Mouse (Mus musculus) midbrain, embryonic 16.5 days (tissue): ENCODE results near the gene Bud31. TPM values are rescaled to one million over a fixed set of nuclear protein-coding genes. Genes with fewer than 3 reads are reported as not detected.

Experiments used
- polyA plus RNA-seq: library from polyadenylated mRNA; unstranded; fragments of >200 nt; fragmentation: Nextera tagmentation; extraction: Ambion mirVana; gene quantifications from 2 replicates; pipeline ENCODE4 v1.2.1, GENCODE M21; 2015

Gene Bud31
- polyA plus RNA-seq, 1 experiment from 2014 or later, result 167 TPM

Other genes with a start within 250 kb of the Bud31 start
- 32.3 and 34.1 TPM in 2 replicates for gene Smurf1, start 174.5 kb upstream of the Bud31 start, polyA plus RNA-seq
- not detected in 2 replicates for gene Gm4871, start 107.6 kb upstream of the Bud31 start, polyA plus RNA-seq
- not detected in 2 replicates for gene 1700018F24Rik, start 97.4 kb upstream of the Bud31 start, polyA plus RNA-seq
- 277 and 284 TPM in 2 replicates for gene Arpc1a, start 56.5 kb upstream of the Bud31 start, polyA plus RNA-seq
- not detected in 2 replicates for gene Kpna7, start 56.3 kb upstream of the Bud31 start, polyA plus RNA-seq
- 50.1 and 50.8 TPM in 2 replicates for gene Arpc1b, start 26.1 kb upstream of the Bud31 start, polyA plus RNA-seq
- 102 and 114 TPM in 2 replicates for gene Pdap1, start 124 bp upstream of the Bud31 start, polyA plus RNA-seq
- gene Ptcd1, start 26.7 kb downstream of the Bud31 start, polyA plus RNA-seq, result 23.3 and 25.0 TPM in 2 replicates
- gene Cpsf4, start 26.9 kb downstream of the Bud31 start, polyA plus RNA-seq, result 52.4 and 52.5 TPM in 2 replicates
- gene Atp5j2, start 51.7 kb downstream of the Bud31 start, polyA plus RNA-seq, result 597 and 600 TPM in 2 replicates
- gene Zkscan14, start 61.5 kb downstream of the Bud31 start, polyA plus RNA-seq, result 14.9 and 15.1 TPM in 2 replicates
- gene Zkscan5, start 64.2 kb downstream of the Bud31 start, polyA plus RNA-seq, result 14.6 and 16.1 TPM in 2 replicates
- 32.9 and 37.8 TPM in 2 replicates for gene Zfp655, start 91.4 kb downstream of the Bud31 start, polyA plus RNA-seq
- 0.34 and 0.70 TPM in 2 replicates for gene Zscan25, start 140.1 kb downstream of the Bud31 start, polyA plus RNA-seq
- not detected in 2 replicates for gene Cyp3a57, start 204.9 kb downstream of the Bud31 start, polyA plus RNA-seq